Mouse (Mus musculus): ENCODE measurements around the gene Gns. TPM values are rescaled to one million over a fixed set of nuclear protein-coding genes. Genes with fewer than 3 reads are reported as not detected.

The Gns gene
- polyA plus RNA-seq, 1 experiment from 2014 or later = 68.6 TPM

DNA sequence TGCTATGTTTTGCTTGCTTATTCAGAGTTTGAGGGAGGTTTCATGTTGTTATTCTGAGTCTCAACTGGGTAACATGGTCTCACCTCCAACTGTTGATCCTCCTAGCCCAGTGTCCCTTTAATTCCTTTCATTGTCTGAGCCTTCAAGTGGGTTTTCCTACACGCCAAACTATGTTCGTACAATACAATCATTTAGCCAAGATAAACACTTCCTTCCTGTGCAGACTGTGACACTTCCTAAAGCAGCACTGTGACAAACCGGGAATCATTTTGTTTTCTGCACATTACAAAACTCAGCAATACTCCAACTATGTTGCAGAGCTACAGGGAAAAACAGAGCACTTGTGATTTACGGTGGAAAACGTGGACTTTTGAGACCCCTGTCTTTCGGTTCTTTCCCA, 21.0 kb upstream of the Gns start:
- no peak for ATAC-seq
- no peak overlapping the region for H3K4me3 ChIP-seq (ENCODE audit: low read depth, low read length)
- no peaks in the 10 kb centered on the region for H3K4me1 ChIP-seq (replicated peaks; ENCODE audit: control insufficient read depth, insufficient read depth, low read length)
- H3K27me3 ChIP-seq (replicated peaks; ENCODE audit: control insufficient read depth, insufficient read depth, low read length) = no peaks in the 10 kb centered on the region
- H3K9ac ChIP-seq (ENCODE audit: low read depth, low read length) = no peak overlapping the region
- no peak for TF ChIP-seq CTCF (IDR thresholded peaks at IDR 0.05; ENCODE audit: low read depth)
- H3K36me3 ChIP-seq (ENCODE audit: control insufficient read depth, insufficient read depth) = peaks cover 7% of the 10 kb centered on the region; the same call in 1 of the 2 replicates
- no peak overlapping the region for H3K27ac ChIP-seq (ENCODE audit: low read depth, low read length)
- no peaks in the 10 kb centered on the region for H3K9me3 ChIP-seq (ENCODE audit: control insufficient read depth)
- H3K4me2 ChIP-seq (replicated peaks; ENCODE audit: low read depth) = no peak overlapping the region
- 60% methylated on average over 6 of the region's 6 CpGs for WGBS

DNA sequence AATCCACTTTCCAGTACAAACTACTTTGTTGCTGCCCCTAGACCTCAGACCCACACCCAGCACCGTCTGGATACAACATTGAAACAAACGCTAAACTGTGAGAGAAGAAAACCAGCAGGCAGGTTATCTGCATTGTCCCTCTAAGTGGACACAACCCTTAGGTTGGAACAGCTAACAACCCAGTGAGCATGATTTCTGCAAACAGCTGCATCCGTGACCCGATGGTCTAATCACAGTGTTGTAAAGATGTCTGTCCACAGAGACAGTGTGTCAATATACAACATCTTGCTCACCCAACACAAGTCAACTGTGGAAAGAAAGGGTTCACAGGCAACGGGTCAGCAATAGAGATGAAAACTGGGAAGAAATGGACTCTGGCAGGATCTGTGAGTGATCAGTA, 15.6 kb upstream of the Gns start:
- no peak for TF ChIP-seq CTCF (IDR thresholded peaks at IDR 0.05; ENCODE audit: low read depth)
- no peaks in the 10 kb centered on the region for H3K27me3 ChIP-seq (replicated peaks; ENCODE audit: control insufficient read depth, insufficient read depth, low read length)
- no peaks in the 10 kb centered on the region for H3K9me3 ChIP-seq (ENCODE audit: control insufficient read depth)
- H3K4me2 ChIP-seq (replicated peaks; ENCODE audit: low read depth) = peak overlapping the region; percentile 87
- H3K9ac ChIP-seq (ENCODE audit: low read depth, low read length) = no peak overlapping the region
- 0 out of 2 replicates have a peak, but pooled peaks cover 3% of the 10 kb centered on the region for H3K4me1 ChIP-seq (replicated peaks; ENCODE audit: control insufficient read depth, insufficient read depth, low read length)
- 25% methylated on average over 5 of the region's 5 CpGs for WGBS
- H3K4me3 ChIP-seq (ENCODE audit: low read depth, low read length) = peak overlapping the region; percentile 67; the same call in 1 of the 2 replicates
- no peak for ATAC-seq
- no peak overlapping the region; the same call in 1 of the 2 replicates for H3K27ac ChIP-seq (ENCODE audit: low read depth, low read length)
- H3K36me3 ChIP-seq (ENCODE audit: control insufficient read depth, insufficient read depth) = no peaks in the 10 kb centered on the region

DNA sequence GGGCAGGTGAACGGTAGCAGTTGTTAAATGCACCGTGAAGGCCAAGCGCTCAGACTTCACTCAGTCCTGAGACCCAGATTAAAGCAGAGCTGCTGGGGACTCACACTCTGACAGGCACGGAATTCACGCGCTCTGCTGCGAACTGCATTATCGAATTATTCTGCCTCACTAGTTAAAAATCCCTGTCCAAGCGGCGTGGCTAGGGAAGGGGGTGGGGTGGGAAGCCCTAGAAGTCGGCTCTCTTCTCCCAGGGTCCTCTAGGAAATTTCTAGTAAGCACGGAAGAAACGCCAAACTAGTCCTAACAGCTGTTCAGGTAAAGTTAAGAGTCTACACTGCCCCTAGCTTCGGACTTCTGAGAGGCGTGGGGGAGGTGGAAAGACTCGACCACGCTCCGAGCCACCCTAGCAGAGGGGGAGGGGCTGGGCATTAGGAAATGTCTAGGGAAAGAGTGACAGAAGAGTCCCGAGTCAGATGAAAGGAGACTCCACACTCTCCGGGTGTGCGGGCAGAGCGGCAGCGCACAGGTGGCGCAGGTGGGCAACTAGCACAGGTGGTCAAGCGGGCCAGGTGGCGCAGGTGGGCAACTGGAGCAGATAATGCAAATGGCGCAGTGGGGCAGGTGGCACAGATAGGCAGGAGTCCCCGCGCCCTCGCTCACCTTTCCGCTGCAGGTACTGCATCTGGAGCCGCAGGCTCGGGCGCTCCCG, 14.4 kb upstream of the Gns start:
- Histone ChIP-seq H3K27me3 (replicated peaks; ENCODE audit: control insufficient read depth, insufficient read depth, low read length) (no peaks in the 10 kb centered on the region), H3K9me3 (ENCODE audit: control insufficient read depth) (no peaks in the 10 kb centered on the region), H3K9ac (ENCODE audit: low read depth, low read length) (peak overlapping the region; percentile 76), H3K4me2 (replicated peaks; ENCODE audit: low read depth) (peak overlapping the region; percentile 87), H3K4me1 (replicated peaks; ENCODE audit: control insufficient read depth, insufficient read depth, low read length) (0 out of 2 replicates have a peak, but pooled peaks cover 3% of the 10 kb centered on the region), H3K27ac (ENCODE audit: low read depth, low read length) (peak overlapping the region; percentile 83), H3K36me3 (ENCODE audit: control insufficient read depth, insufficient read depth) (no peaks in the 10 kb centered on the region), H3K4me3 (ENCODE audit: low read depth, low read length) (peak overlapping the region; percentile 67)
- 2% methylated on average over 35 of the region's 35 CpGs for WGBS
- ATAC-seq = peak; percentile 52
- TF ChIP-seq CTCF (IDR thresholded peaks at IDR 0.05; ENCODE audit: low read depth) = no peak; the same call in 1 of the 2 replicates

DNA sequence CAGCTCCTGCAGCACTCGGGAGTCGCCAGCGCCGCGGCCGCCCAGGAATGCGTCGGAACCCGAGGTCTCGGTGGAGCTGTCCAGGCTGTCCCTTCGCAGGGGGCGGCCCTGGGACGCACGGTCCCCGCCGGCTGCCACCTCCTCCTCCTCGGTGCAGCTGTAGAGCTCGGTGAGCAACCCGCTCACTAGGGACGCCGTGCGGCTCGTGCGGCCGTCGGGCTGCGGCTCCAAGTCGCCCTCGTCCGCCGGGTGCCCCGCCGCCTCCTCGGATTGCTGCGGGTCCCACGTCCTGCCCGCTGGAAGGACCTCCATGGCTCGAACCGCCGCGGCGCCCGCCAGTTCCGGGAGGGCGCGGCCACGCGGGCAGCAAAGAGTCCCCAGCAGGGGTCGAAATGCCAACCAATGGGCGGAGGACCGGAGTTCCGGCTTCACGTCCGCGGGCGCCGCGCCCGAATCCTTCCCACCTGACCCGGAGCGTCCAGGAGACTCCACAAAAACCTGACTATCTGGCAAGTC, 13.8 kb upstream of the Gns start, which contains the start of gene Tbc1d30:
Tbc1d30 (minus strand) TSS at position 213 of the 516 bp plus-strand sequence.
- WGBS = 0% methylated on average over 61 of the region's 61 CpGs
- Histone ChIP-seq H3K36me3 (ENCODE audit: control insufficient read depth, insufficient read depth) (no peaks in the 10 kb centered on the region), H3K4me2 (replicated peaks; ENCODE audit: low read depth) (peak within 1 kb of the TSS; percentile 87), H3K4me1 (replicated peaks; ENCODE audit: control insufficient read depth, insufficient read depth, low read length) (0 out of 2 replicates have a peak, but pooled peaks cover 3% of the 10 kb centered on the region), H3K9ac (ENCODE audit: low read depth, low read length) (peak within 1 kb of the TSS; percentile 76), H3K27me3 (replicated peaks; ENCODE audit: control insufficient read depth, insufficient read depth, low read length) (no peaks in the 10 kb centered on the region), H3K9me3 (ENCODE audit: control insufficient read depth) (no peaks in the 10 kb centered on the region), H3K27ac (ENCODE audit: low read depth, low read length) (peak within 1 kb of the TSS; percentile 83), H3K4me3 (ENCODE audit: low read depth, low read length) (peak within 1 kb of the TSS; percentile 67)
- TF ChIP-seq CTCF (IDR thresholded peaks at IDR 0.05; ENCODE audit: low read depth) = peak; percentile 49
- ATAC-seq = peak; percentile 83

DNA sequence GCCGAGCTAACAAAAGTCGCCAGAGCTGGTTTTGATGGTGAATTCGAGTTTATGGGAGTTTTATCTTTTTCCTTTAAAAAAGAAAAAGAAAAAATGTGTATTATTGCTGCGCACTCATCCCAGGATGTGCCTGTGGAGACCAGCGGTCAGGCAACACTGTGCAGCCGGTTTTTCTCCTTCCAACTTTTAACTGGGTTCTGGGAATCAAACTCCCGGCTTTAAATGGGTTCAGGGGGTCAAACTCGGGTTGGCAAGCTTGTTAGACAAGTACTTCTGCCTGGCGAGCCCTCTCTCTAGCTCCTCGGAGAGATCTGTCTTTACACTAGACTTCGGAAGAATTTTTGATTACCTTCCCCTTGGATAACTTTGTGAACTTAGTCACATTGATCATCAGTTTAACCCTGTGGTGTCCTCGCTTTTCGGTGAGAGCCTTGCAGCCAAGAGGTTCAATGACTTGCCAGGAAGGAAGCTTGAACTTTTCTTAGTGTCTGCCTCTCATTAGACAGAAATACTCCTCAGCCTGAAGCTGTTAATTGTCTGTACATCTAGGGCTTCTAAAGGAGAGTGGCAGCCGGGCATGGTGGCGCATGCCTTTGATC, 13.1 kb upstream of the Gns start:
- peak overlapping the region; percentile 76 for H3K9ac ChIP-seq (ENCODE audit: low read depth, low read length)
- no peaks in the 10 kb centered on the region for H3K9me3 ChIP-seq (ENCODE audit: control insufficient read depth)
- no peak for ATAC-seq
- H3K4me1 ChIP-seq (replicated peaks; ENCODE audit: control insufficient read depth, insufficient read depth, low read length) = 0 out of 2 replicates have a peak, but pooled peaks cover 3% of the 10 kb centered on the region
- peak overlapping the region; percentile 67 for H3K4me3 ChIP-seq (ENCODE audit: low read depth, low read length)
- WGBS = 26% methylated on average over 15 of the region's 15 CpGs
- H3K27me3 ChIP-seq (replicated peaks; ENCODE audit: control insufficient read depth, insufficient read depth, low read length) = no peaks in the 10 kb centered on the region
- H3K4me2 ChIP-seq (replicated peaks; ENCODE audit: low read depth) = peak overlapping the region; percentile 87
- H3K27ac ChIP-seq (ENCODE audit: low read depth, low read length) = peak overlapping the region; percentile 83; the same call in 1 of the 2 replicates
- TF ChIP-seq CTCF (IDR thresholded peaks at IDR 0.05; ENCODE audit: low read depth) = no peak
- H3K36me3 ChIP-seq (ENCODE audit: control insufficient read depth, insufficient read depth) = no peaks in the 10 kb centered on the region

DNA sequence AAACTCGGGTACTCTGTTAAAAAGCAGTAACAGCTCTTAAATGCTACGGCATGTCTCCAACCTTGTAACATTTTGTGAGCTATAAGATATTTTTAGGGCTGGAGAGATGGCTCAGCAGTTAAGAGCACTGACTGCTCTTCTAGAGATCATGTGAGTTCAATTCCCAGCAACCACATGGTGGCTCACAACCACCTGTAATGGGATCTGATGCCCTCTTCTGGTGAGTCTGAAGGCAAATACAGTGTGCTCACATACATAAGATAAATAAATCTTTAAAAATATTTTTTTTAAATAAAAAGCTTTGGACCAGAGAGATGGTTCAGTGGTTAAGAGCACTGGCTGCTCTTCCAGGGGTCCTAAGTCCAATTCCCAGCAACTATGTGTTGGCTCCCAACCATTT, 4.5 kb upstream of the Gns start:
- H3K4me3 ChIP-seq (ENCODE audit: low read depth, low read length) = no peak overlapping the region
- no peaks in the 10 kb centered on the region for H3K4me1 ChIP-seq (replicated peaks; ENCODE audit: control insufficient read depth, insufficient read depth, low read length)
- no peaks in the 10 kb centered on the region for H3K27me3 ChIP-seq (replicated peaks; ENCODE audit: control insufficient read depth, insufficient read depth, low read length)
- H3K4me2 ChIP-seq (replicated peaks; ENCODE audit: low read depth) = no peak overlapping the region
- no peak for ATAC-seq
- no peak overlapping the region for H3K9ac ChIP-seq (ENCODE audit: low read depth, low read length)
- H3K36me3 ChIP-seq (ENCODE audit: control insufficient read depth, insufficient read depth) = no peaks in the 10 kb centered on the region
- 93% methylated on average over 2 of the region's 2 CpGs for WGBS
- H3K9me3 ChIP-seq (ENCODE audit: control insufficient read depth) = no peaks in the 10 kb centered on the region
- TF ChIP-seq CTCF (IDR thresholded peaks at IDR 0.05; ENCODE audit: low read depth) = 0 out of 2 replicates have a peak, but pooled peaks have one; percentile 13
- no peak overlapping the region for H3K27ac ChIP-seq (ENCODE audit: low read depth, low read length)

Data from intestine, postnatal 0 days (tissue).